Mouse (Mus musculus): Measurements from ENCODE around the gene Hps4. TPM values are rescaled to one million over a fixed set of nuclear protein-coding genes. Genes with fewer than 3 reads are reported as not detected.

Gene Hps4
- total and polyA plus RNA-seq, 2 experiments from 2014 or later, result 12.5 to 13.5 TPM

- ATAC-seq (ENCODE audit: insufficient read depth, low read depth) (no peak), DNase-seq (ENCODE audit: low spot score) (no peak)
- Histone ChIP-seq H3K36me3 (replicated peaks; ENCODE audit: control insufficient read depth, insufficient read depth, low read length) (peaks cover 6% of the 10 kb centered on the region; the same call in 1 of the 2 replicates), H3K27me3 (ENCODE audit: control insufficient read depth, insufficient read depth, low read length) (no peaks in the 10 kb centered on the region), H3K9ac (replicated peaks; ENCODE audit: low read depth, low read length) (no peak overlapping the region), H3K9me3 (replicated peaks; ENCODE audit: control insufficient read depth, low read length) (no peaks in the 10 kb centered on the region), H3K4me2 (ENCODE audit: low read depth, low read length) (no peak overlapping the region), H3K4me3 (ENCODE audit: low read depth, low read length) (no peak overlapping the region), H3K4me1 (ENCODE audit: control insufficient read depth, insufficient read depth) (peaks cover 26% of the 10 kb centered on the region), H3K27ac (ENCODE audit: low read depth) (no peak overlapping the region)
- TF ChIP-seq EP300 (IDR thresholded peaks at IDR 0.05; ENCODE audit: low read depth) (no peak), CTCF (IDR thresholded peaks at IDR 0.05; ENCODE audit: low read depth) (no peak)
- 83% methylated on average over 6 of the region's 6 CpGs for WGBS
Observed at GRCm38 (mm10) chr5:112323246-112323645, 19.6 kb upstream of the Hps4 start.

- DNase-seq (ENCODE audit: low spot score), result peak; percentile 47
- H3K27me3 ChIP-seq (ENCODE audit: control insufficient read depth, insufficient read depth, low read length), result no peaks in the 10 kb centered on the region
- peak; percentile 48; the same call in 1 of the 2 replicates for ATAC-seq (ENCODE audit: insufficient read depth, low read depth)
- H3K4me2 ChIP-seq (ENCODE audit: low read depth, low read length), result peak overlapping the region; percentile 89
- 0 out of 2 replicates have a peak overlapping the region, but pooled peaks have one; percentile 18 for H3K9ac ChIP-seq (replicated peaks; ENCODE audit: low read depth, low read length)
- peaks cover 26% of the 10 kb centered on the region for H3K4me1 ChIP-seq (ENCODE audit: control insufficient read depth, insufficient read depth)
- H3K9me3 ChIP-seq (replicated peaks; ENCODE audit: control insufficient read depth, low read length), result no peaks in the 10 kb centered on the region
- peak overlapping the region; percentile 99 for H3K4me3 ChIP-seq (ENCODE audit: low read depth, low read length)
- H3K36me3 ChIP-seq (replicated peaks; ENCODE audit: control insufficient read depth, insufficient read depth, low read length), result peaks cover 21% of the 10 kb centered on the region
- H3K27ac ChIP-seq (ENCODE audit: low read depth), result peak overlapping the region; percentile 86
- 14% methylated on average over 24 of the region's 24 CpGs for WGBS
- no peak for TF ChIP-seq CTCF (IDR thresholded peaks at IDR 0.05; ENCODE audit: low read depth)
- no peak for TF ChIP-seq EP300 (IDR thresholded peaks at IDR 0.05; ENCODE audit: low read depth)
Observed at GRCm38 (mm10) chr5:112324637-112325545, 18.0 kb upstream of the Hps4 start.

GRCm38 (mm10) chr5:112325546-112326445 is 17.1 kb upstream of the Hps4 start, which contains the start of gene Tfip11:
Tfip11 (plus strand) TSS chr5:112326358.
- peak within 1 kb of the TSS; percentile 86 for H3K27ac ChIP-seq (ENCODE audit: low read depth)
- peaks cover 25% of the 10 kb centered on the region for H3K4me1 ChIP-seq (ENCODE audit: control insufficient read depth, insufficient read depth)
- WGBS, result 6% methylated on average over 48 of the region's 48 CpGs
- peak within 1 kb of the TSS; percentile 99 for H3K4me3 ChIP-seq (ENCODE audit: low read depth, low read length)
- H3K9ac ChIP-seq (replicated peaks; ENCODE audit: low read depth, low read length), result peak within 1 kb of the TSS; percentile 84
- H3K36me3 ChIP-seq (replicated peaks; ENCODE audit: control insufficient read depth, insufficient read depth, low read length), result peaks cover 30% of the 10 kb centered on the region
- no peaks in the 10 kb centered on the region for H3K9me3 ChIP-seq (replicated peaks; ENCODE audit: control insufficient read depth, low read length)
- ATAC-seq (ENCODE audit: insufficient read depth, low read depth) (peak; percentile 92), DNase-seq (ENCODE audit: low spot score) (peak; percentile 92)
- peak; percentile 67 for TF ChIP-seq EP300 (IDR thresholded peaks at IDR 0.05; ENCODE audit: low read depth)
- TF ChIP-seq CTCF (IDR thresholded peaks at IDR 0.05; ENCODE audit: low read depth), result 0 out of 2 replicates have a peak, but pooled peaks have one; percentile 4
- H3K4me2 ChIP-seq (ENCODE audit: low read depth, low read length), result peak within 1 kb of the TSS; percentile 89
- no peaks in the 10 kb centered on the region for H3K27me3 ChIP-seq (ENCODE audit: control insufficient read depth, insufficient read depth, low read length)

GRCm38 (mm10) chr5:112326446-112327009 is 16.4 kb upstream of the Hps4 start:
- no peak; the same call in 1 of the 2 replicates for TF ChIP-seq EP300 (IDR thresholded peaks at IDR 0.05; ENCODE audit: low read depth)
- no peak for TF ChIP-seq CTCF (IDR thresholded peaks at IDR 0.05; ENCODE audit: low read depth)
- DNase-seq (ENCODE audit: low spot score) (no peak), ATAC-seq (ENCODE audit: insufficient read depth, low read depth) (peak; percentile 16)
- Histone ChIP-seq H3K9me3 (replicated peaks; ENCODE audit: control insufficient read depth, low read length) (no peaks in the 10 kb centered on the region), H3K27me3 (ENCODE audit: control insufficient read depth, insufficient read depth, low read length) (no peaks in the 10 kb centered on the region), H3K27ac (ENCODE audit: low read depth) (peak overlapping the region; percentile 68), H3K36me3 (replicated peaks; ENCODE audit: control insufficient read depth, insufficient read depth, low read length) (peaks cover 37% of the 10 kb centered on the region), H3K4me1 (ENCODE audit: control insufficient read depth, insufficient read depth) (peaks cover 21% of the 10 kb centered on the region), H3K9ac (replicated peaks; ENCODE audit: low read depth, low read length) (peak overlapping the region; percentile 84), H3K4me2 (ENCODE audit: low read depth, low read length) (peak overlapping the region; percentile 89), H3K4me3 (ENCODE audit: low read depth, low read length) (peak overlapping the region; percentile 99)
- under 1% methylated on average over 32 of the region's 33 CpGs for WGBS

GRCm38 (mm10) chr5:112327854-112328253 is 15.0 kb upstream of the Hps4 start:
- 90% methylated on average over 15 of the region's 15 CpGs for WGBS
- DNase-seq (ENCODE audit: low spot score) (no peak), ATAC-seq (ENCODE audit: insufficient read depth, low read depth) (no peak)
- Histone ChIP-seq H3K4me1 (ENCODE audit: control insufficient read depth, insufficient read depth) (peaks cover 21% of the 10 kb centered on the region), H3K9me3 (replicated peaks; ENCODE audit: control insufficient read depth, low read length) (no peaks in the 10 kb centered on the region), H3K27me3 (ENCODE audit: control insufficient read depth, insufficient read depth, low read length) (no peaks in the 10 kb centered on the region), H3K9ac (replicated peaks; ENCODE audit: low read depth, low read length) (no peak overlapping the region), H3K4me3 (ENCODE audit: low read depth, low read length) (no peak overlapping the region), H3K36me3 (replicated peaks; ENCODE audit: control insufficient read depth, insufficient read depth, low read length) (peaks cover 51% of the 10 kb centered on the region), H3K4me2 (ENCODE audit: low read depth, low read length) (no peak overlapping the region), H3K27ac (ENCODE audit: low read depth) (no peak overlapping the region)
- TF ChIP-seq CTCF (IDR thresholded peaks at IDR 0.05; ENCODE audit: low read depth), result no peak
- no peak for TF ChIP-seq EP300 (IDR thresholded peaks at IDR 0.05; ENCODE audit: low read depth)

Data from heart, postnatal 0 days (tissue).